Mouse (Mus musculus): ENCODE measurements around the gene Inpp5d.

Inpp5d gene

DNA sequence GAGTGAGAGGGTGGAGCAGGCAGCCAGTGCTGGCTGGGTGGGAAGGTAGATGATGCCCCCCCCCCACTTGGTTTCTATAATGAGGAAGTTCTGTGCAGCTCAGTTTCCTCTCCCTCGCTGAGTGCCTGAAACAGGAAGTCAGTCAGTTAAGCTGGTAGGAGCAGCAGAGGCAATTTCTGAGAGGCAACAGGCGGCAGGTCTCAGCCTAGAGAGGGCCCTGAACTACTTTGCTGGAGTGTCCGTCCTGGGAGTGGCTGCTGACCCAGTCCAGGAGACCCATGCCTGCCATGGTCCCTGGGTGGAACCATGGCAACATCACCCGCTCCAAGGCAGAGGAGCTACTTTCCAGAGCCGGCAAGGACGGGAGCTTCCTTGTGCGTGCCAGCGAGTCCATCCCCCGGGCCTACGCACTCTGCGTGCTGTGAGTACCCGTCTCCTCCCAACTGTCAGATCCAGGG, at the start of gene Inpp5d:
Gene Inpp5d (plus strand): TSS at position 102 of the 458 bp plus-strand sequence.
- DNase-seq (ENCODE audit: low spot score) = no peak

DNA sequence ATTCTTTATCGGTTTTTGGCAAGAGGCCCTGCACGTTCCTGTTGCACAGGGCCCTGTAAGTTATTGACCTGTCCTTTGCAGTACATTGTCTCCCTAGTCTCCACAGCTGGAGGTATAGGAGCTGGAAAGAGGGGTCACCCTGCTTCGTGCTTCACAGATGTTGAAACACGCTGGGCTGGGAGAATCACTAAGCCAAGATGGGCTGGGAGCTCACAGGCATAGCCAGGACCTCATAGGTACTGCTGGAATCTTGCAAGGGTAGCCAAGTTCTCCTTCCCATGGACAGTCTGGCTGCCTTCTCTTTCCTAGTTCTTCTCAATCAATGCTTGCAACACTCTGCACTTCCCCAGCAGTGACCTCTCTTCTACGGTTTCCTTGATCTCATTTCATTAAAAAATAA, 46.9 kb upstream of the Inpp5d start:
- no peak for DNase-seq (ENCODE audit: low spot score)

DNA sequence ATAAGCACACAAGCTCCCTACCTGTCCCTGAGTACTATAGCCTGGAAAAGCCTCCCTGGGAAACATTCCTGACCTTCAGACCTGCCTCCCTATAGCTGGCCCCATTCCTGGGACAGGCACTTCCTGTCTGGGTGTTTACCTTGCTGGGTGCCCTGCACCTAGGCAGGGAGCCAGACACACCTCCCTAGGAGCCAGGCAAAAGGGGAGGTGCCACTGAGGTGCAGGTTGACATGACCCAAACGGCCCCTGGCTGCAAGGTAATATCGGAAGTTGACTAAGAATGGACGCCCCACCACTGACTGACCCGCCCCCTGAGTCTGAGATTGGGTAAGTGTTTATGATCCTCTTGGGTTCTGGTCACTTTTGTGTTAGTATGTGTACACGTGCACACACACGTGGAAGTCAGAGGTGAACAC, 46.3 kb upstream of the Inpp5d start, which contains the start of gene Ngef:
Gene Ngef (minus strand): TSS at position 71 of the 416 bp plus-strand sequence.
- DNase-seq (ENCODE audit: low spot score) = no peak

DNA sequence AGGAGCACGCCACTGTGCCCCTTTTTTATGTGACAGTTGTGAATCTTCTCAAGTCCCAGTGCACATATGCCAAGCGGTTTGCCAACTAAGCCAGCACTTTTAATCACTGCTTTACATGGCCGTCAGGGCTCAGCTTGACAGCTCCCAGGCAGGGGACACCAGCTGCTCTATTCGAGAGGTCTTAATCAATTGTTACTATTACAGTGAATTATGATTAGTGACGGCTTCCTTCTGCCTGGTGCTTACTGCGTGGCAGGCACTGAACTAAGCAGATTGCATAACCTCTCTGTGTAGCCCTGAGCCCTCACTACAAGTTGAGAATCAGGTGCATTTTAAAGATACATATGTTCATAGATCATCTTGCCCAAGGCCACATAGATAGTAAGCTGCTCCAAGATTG, 45.8 kb upstream of the Inpp5d start:
- no peak for DNase-seq (ENCODE audit: low spot score)

DNA sequence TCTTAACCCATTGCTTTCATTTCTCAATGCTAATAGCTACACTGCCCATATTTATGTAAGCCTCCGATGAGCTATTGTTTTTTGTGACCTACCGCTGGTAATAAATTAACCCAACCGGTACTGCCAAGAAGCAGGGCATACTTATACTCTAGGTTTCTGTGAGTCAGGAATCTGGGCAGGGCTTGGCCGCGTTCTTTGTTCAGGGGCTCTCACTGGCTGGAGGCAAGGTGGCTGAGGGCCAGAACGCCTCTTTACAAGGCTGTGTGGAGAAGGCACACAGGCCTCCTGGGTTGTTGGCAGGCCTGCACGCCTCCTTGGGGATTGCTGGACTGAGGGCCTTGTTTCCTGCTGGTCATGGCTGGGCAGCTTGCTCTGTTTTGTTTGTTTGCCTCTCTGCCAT, 45.3 kb upstream of the Inpp5d start:
- peak; percentile 58 for DNase-seq (ENCODE audit: low spot score)

DNA sequence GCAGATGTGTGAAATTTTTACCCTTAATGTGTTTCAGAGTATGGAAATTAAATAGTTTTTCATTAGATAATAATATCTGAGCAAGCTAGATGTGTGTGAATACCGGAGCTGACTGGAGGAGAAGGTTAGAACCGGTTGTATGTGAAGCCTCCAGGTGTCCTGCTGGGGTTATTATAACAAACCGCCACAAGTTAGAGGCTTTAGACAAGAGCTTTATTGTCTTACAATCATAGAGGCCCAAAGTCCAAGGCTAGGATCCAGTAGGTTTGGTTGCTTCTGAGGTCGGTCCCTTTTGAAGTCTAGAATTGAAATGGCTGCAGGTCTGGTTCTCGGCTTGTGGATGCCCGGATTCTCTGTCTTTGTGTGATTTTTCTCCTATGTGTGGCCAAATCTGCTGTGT, 41.1 kb upstream of the Inpp5d start:
- DNase-seq (ENCODE audit: low spot score) = no peak

DNA sequence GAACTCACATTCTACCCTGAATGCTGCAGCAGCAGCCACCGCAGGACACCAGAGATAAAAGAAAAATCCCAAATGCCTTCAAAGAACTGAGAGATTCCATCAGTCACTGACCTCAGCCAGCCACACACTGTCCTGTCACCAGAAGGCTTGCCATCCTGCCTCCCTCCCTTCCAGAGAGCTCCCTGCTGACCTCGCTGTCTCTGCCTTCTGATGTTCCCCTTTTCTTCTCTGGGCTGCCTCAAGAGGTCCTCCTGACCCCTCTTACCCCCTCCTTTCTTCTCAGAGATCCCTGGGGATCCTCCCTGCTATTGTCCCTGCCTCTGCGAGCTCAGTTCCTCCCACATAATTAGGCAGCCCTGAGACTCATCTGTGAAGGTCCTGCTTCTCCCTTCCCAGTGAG, 39.3 kb upstream of the Inpp5d start:
- DNase-seq (ENCODE audit: low spot score) = no peak

DNA sequence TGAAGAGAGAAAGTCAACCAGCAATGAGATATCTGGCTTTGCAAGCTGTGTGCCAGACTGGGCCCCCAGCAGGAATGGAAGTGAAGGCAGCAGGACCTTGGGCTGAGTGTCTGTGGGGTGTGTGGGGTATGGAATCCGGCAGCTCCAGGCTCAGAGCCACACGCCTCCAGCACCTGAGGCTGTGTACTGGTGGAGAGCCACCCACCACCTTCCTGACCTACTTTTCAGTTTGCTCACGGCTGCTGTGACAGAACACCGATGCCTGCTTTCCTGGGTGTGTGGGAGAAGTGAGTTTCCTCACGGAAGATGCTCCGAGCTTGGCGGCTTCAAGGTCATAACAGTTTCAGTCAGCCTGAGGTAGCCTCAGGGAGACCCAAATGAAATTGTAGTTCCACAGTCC, 30.9 kb upstream of the Inpp5d start:
- DNase-seq (ENCODE audit: low spot score) = no peak

DNA sequence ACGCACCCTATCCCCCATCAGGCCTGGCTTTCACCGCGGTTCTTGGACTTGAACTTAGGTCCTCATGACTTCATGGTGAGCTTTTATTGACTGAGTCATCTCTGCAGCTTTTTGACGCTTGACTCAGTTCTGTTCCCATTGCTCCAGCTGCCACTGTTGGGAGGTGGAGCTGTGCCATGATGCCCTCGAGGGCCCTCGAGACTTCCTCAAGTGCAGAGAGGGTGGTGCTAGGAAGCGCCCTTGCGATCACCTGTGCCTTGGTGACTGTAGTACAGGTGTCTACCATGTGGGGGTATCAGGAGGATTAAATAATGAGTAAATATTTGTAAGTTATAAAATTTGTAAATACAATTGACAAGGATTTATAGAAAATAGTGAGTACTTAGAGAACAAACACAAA, 30.1 kb upstream of the Inpp5d start:
- DNase-seq (ENCODE audit: low spot score) = no peak

DNA sequence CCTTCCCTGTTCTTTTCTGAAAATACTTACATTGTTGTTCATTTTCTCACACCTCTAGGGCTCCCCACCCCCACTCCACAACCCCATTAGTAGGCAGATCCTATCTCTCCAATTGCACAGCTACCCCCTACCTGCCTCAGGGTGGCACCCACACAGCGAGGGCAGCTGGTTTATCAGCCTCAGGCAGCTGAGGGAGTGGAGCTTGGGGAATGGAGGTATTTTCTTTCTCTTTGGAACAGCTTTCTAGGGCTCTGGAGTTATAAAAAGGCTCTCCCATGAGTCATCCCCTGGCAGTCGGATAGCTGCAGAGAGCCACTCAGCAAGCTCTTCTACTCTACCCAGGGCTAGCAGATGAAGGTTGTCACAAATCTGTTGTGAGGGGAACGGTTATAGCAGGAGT, 25.9 kb upstream of the Inpp5d start:
- DNase-seq (ENCODE audit: low spot score) = no peak

DNA sequence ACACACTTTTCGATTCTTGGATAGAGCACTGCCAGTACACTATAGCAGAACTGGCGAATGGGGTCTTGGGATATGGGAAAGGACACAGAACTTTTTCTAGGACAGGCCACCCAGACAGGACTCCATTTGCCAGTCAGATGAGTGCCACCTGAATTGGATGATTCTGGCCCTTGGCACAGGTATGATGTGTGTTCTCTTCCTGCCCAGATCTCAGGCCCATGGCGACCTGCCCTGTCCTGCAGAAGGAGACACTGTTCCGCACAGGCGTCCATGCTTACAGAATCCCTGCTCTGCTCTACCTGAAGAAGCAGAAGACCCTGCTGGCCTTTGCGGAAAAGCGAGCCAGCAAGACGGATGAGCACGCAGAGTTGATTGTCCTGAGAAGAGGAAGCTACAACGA, 25.4 kb upstream of the Inpp5d start:
- DNase-seq (ENCODE audit: low spot score) = no peak

DNA sequence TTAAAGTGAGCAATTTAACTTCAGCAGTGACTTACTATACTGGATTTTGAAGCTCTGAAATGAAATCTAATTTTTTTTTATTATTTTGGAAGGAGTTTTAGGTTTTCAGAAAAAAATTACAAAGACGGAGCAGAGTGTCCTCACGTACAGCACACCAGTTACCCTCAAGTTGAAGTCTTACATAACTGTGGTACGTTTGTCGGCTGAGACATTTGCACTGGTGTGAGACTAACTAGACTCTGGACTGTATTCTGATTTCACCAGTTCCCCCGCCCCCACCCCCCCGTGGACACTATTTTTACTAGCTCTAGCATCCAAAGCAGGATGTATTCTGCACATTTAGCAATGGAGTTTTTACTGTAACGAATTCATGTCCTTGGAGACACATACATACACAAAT, 19.6 kb upstream of the Inpp5d start:
- DNase-seq (ENCODE audit: low spot score) = no peak

DNA sequence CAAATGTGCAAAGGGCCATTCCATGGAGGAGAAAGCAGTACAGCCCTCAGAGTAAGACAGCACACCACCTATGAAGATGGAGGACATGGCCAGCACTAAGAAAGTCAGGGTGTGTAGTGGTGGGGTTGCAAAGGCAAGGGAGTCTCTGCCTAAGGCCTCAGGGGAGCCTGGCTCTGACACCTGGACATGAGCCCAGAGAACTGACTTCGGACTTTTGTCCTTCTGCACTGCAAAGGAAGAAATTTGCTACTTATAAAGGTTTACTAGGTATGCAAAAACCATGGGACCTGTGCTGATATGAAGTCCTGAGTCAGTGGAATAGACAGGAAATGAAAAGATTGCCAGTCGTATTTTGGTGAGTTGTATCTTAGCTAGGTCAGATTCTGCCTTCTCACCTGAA, 18.3 kb upstream of the Inpp5d start:
- DNase-seq (ENCODE audit: low spot score) = no peak

DNA sequence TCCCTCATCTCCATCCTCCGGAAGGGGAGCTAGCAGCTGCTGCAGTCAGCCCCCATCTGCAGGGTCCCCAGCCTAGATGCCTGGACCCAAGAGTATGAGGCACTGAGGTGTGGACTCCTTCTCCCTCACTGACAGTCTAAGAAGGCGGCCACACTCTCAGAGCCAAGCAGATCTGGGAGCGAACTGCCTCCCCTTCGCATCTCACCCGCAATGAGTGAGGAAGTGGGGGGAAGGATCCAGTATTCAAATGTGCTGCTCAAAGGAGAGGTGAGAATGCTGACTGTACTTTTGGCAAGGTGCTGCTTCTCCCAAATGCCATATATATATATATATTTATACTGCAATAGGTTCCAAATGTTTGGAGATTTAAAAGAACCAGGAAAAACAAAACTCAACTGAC, 16.7 kb upstream of the Inpp5d start:
- DNase-seq (ENCODE audit: low spot score) = no peak

DNA sequence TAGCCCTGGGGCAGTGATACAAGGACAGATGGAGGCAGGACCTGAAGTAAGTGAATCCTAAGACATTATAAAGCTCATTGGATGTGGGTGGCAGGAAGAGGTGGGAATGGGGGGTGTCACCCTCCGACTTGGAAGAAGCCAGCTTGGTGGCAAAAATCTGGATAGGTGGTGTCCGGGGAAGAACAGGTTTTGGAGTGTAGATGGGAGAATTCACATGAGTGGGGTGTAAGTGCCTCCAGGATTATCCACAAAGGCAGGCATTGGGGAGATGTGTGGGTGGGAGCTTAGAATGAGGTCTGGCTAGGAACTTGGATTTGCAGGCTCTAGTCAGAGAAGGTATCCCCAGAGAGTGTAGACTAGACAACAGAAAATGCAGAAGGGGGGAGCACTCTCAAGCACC, 14.8 kb upstream of the Inpp5d start:
- DNase-seq (ENCODE audit: low spot score) = no peak

DNA sequence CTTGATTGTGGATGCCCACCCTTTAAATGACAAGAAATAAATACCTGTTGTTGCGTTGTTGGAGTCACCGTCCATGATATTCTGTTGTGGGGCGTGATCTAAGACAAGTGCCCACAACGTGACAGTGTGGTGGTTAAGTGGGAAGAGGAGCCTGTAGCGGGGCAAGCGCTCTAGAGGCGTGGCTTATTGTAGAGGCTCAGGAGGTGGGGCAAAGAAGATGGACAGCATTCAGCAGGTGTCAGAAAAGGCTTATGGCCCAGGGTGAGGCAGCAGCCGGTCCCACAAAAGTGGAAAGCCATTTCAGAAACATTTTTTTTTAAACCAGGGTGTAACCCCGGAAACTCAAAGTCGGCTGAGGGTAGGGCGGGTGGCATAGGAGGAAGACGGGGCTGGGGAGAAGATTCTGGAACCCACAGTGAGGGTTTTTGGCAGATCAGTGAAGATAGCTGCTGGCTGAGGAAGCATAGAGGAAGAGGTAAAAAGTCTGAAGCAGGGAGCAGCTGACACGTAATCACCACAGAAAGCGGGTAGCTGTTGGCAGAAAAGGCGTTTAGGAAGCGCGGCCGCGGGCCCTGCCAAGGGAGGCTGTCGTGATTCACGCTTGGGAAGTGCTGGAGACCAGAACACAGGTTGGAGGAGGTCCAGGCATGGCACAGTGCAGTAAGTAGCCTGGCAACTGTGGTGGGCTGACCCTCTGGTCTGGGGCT, 12.6 kb upstream of the Inpp5d start:
- no peak for DNase-seq (ENCODE audit: low spot score)

DNA sequence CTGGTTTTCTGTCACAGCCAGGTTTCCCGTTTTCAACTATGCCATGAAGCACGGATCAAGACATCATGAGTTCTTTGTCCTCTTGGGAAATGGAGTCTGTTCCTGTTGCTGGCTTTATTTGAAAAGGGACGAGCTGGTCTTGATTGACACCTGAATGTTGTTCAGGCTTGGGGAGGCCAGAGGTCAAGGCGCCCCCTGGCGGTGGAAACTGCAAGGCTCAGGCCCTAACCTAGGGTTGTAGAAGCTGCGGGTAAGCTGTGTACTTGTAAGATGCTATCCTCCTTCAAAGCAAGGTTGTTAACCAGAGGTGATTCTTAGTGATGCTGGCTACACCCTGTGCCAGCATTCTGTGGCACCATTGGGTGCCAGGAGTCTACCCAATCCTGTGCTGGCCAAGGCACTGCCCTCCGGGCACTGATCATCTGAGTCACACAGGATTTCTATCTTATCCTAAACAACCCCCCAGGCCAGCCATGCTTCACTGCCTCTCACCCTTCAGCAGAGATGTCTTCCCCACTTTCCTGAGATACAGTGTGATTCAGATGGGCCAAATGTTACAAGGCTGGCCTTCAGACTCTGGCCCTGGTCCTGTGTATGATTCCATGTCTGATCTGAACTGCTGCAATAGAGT, 11.6 kb upstream of the Inpp5d start:
- DNase-seq (ENCODE audit: low spot score) = peak; percentile 81

DNA sequence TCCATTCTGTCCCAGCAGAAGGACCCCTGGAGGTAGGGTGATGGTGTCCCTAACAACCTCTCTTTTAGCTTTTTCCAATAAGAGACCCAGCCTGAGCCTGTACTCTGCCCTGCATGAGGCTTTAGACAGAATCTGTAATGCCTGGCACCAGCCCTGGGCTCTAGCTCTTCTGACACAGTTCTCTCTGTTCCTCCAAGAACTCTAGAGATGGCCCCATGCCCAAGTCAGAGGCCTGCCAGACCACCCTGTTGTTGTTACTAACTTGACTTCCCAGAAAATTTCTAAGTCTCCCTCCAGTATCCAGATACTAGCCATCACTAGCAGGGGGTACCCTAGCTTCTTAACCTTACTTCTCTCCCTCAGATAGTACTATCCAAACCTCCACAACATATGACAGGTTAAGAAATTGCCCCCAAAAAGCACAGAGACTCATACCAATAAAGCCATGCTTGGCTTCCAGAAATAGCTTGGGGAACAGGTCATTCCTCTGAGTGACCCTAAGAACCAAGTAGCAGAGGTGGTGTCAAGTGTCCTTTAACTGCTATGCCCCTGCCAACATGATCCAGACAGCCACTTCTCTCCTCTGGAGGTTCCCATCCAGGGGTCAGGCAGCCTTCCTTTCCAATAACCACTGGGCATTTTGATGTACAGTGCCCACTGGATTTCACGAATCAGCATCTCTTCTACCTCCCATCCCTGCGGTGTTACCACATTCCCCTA, 5.4 kb upstream of the Inpp5d start:
- peak; percentile 54 for DNase-seq (ENCODE audit: low spot score)

DNA sequence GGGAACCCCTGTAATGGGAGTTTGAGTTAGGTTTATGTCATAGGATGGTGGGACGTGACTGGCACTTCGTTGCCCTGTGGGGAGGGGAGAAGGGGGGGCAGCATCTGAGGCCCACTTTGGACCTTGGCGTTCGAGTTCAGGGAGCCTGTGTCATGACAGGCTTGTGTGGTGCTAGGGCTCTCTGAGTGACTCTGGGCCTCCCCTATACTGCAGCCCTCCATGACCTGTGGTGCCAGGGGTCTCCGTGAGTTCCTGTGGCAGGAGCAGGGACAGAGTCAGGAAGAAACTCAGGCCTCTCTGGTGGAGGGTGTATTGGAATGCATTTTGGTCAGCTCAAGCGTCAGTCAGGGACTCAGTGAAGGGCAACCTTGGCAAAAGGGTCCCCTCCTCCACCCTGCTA, 581 bp downstream of the Inpp5d start:
- DNase-seq (ENCODE audit: low spot score) = no peak

DNA sequence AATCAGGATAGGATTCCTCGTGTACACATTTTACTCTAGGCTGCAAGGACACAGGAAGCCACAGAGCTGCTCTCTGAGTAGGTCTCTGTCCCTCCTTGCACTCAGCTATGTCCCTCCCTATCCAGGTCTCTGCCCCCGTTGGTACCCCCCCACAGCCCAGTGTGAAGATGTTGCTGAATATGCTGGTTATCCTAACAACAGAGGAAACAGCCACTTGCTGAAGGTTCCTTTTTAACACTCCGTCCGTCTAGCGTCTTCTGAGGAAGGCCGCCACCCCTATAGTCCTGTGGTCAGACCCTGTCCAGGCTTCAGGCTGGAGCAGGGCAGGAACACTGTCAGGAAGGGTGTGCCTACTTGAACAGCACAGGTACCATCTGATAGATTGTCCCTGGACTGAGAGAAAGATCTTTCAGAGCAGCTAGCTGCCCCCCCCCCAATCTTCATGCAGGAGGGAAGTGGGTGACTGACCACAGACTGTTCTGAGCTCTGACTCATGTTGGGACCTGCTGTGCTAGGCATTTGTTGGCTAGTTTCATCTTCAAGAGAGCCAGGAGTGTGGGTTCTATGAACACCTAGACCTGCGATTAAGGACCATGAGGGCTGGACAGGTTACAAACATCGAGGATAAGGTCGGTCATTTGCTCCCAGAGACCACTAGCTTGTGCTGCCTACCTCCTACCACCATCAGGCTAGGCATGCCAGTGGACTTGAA, 1.2 kb downstream of the Inpp5d start:
- no peak for DNase-seq (ENCODE audit: low spot score)

DNA sequence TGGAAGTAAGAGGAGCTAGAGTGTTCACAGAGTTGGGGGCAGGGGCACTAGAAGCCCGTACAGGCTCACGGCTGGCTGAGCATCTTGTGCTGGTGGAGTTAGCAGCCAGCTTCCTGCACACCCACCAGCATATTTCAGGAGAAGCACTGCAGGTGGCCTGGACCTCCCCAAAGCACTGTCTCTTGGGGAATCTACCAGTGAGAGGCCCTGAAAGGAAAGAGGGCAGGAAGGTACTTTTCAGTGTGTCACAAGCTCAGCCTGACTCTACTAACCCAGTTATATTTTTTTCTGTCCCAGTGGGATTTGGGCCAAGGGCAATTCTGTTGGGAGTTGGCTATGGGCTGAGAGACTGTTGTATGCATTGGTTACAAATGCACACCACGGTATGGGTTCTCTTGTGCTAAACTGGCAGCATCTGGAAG, 1.8 kb downstream of the Inpp5d start:
- DNase-seq (ENCODE audit: low spot score) = no peak

DNA sequence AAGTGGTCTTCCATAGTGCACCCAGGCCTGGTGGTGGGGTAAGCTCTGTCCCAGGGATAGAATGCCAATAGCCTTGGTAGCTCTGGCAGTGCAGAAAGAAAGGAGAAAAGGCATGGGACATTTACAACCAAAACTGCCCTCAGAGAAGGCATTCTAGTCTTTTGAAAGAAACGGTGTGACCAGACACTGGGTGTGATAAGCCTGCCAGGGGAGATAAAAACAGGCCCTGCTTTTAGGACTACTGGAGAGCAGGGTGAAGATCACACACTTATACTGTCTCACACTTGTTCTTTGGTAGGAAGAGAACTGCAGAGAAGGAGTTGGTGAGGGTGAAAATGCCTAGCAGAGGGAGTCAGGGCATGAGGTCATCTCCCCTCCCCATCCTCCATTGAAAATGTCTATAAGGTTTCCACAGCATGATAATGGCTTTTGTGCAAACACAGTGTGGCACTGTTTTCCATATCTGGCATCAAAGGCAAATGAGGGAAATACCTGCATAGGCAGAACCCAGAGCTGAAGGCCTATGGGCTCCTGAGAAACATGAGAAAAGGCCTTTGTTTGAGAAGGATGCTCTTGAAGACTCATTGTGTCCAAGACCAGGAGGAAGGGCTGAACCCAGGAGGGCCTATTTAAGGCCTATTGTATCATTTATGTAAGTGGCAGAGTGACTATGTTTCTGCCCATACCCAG, 4.0 kb downstream of the Inpp5d start:
- DNase-seq (ENCODE audit: low spot score) = no peak

Measured in testis, postnatal 10 days (tissue).